Mouse (Mus musculus): ENCODE measurements at regions not wholly inside any gene's neighbourhood (a gene's known extent, or its start where the extent isn't known, plus 50 kb on each side); places are given as distances from the start of the nearest gene placed in this dataset.

- DNase-seq (ENCODE audit: low spot score in 2 of 2) = no peak
These were observed 470.2 kb upstream of the 5930422O12Rik start for GRCm38 (mm10) chr8:32958331-32958730.

- DNase-seq (ENCODE audit: low spot score in 2 of 2) = no peak
These were observed 469.7 kb upstream of the 5930422O12Rik start for GRCm38 (mm10) chr8:32958855-32959254.

- no peak for DNase-seq (ENCODE audit: low spot score in 2 of 2)
These were observed 469.0 kb upstream of the 5930422O12Rik start for GRCm38 (mm10) chr8:32959326-32960064.

- DNase-seq (ENCODE audit: low spot score in 2 of 2) = no peak
These were observed 438.3 kb upstream of the 5930422O12Rik start for GRCm38 (mm10) chr8:32990216-32990615.

GRCm38 (mm10) chr8:33003967-33004564 lies 424.4 kb upstream of the 5930422O12Rik start:
- no peak for DNase-seq (ENCODE audit: low spot score in 2 of 2)

GRCm38 (mm10) chr8:33004570-33004969 lies 423.9 kb upstream of the 5930422O12Rik start:
- peak in 1 of 2 experiments; percentile 30 for DNase-seq (ENCODE audit: low spot score in 2 of 2)

- no peak for DNase-seq (ENCODE audit: low spot score in 2 of 2)
These were observed 418.4 kb upstream of the 5930422O12Rik start for GRCm38 (mm10) chr8:33010106-33010505.

GRCm38 (mm10) chr8:33012784-33013183 lies 415.7 kb upstream of the 5930422O12Rik start:
- no peak for DNase-seq (ENCODE audit: low spot score in 2 of 2)

GRCm38 (mm10) chr8:33015861-33016260 lies 412.6 kb upstream of the 5930422O12Rik start:
- DNase-seq (ENCODE audit: low spot score in 2 of 2) = no peak

- no peak for DNase-seq (ENCODE audit: low spot score in 2 of 2)
These were observed 401.5 kb upstream of the 5930422O12Rik start for GRCm38 (mm10) chr8:33026973-33027372.

GRCm38 (mm10) chr8:33029453-33029852 lies 399.1 kb upstream of the 5930422O12Rik start:
- no peak for DNase-seq (ENCODE audit: low spot score in 2 of 2)

- no peak for DNase-seq (ENCODE audit: low spot score in 2 of 2)
These were observed 376.5 kb upstream of the 5930422O12Rik start for GRCm38 (mm10) chr8:33052017-33052416.

GRCm38 (mm10) chr8:33065566-33065965 lies 362.9 kb upstream of the 5930422O12Rik start:
- no peak for DNase-seq (ENCODE audit: low spot score in 2 of 2)

GRCm38 (mm10) chr8:33066168-33066567 lies 362.3 kb upstream of the 5930422O12Rik start:
- DNase-seq (ENCODE audit: low spot score in 2 of 2) = no peak

- no peak for DNase-seq (ENCODE audit: low spot score in 2 of 2)
These were observed 361.0 kb upstream of the 5930422O12Rik start for GRCm38 (mm10) chr8:33067453-33068039.

- DNase-seq (ENCODE audit: low spot score in 2 of 2) = no peak
These were observed 360.0 kb upstream of the 5930422O12Rik start for GRCm38 (mm10) chr8:33068468-33068867.

- DNase-seq (ENCODE audit: low spot score in 2 of 2) = no peak
These were observed 353.3 kb upstream of the 5930422O12Rik start for GRCm38 (mm10) chr8:33075186-33075585.

- no peak for DNase-seq (ENCODE audit: low spot score in 2 of 2)
These were observed 352.3 kb upstream of the 5930422O12Rik start for GRCm38 (mm10) chr8:33076253-33076652.

- no peak for DNase-seq (ENCODE audit: low spot score in 2 of 2)
These were observed 350.4 kb upstream of the 5930422O12Rik start for GRCm38 (mm10) chr8:33078125-33078524.

- no peak for DNase-seq (ENCODE audit: low spot score in 2 of 2)
These were observed 348.5 kb upstream of the 5930422O12Rik start for GRCm38 (mm10) chr8:33079867-33080585.

- no peak for DNase-seq (ENCODE audit: low spot score in 2 of 2)
These were observed 346.6 kb upstream of the 5930422O12Rik start for GRCm38 (mm10) chr8:33081941-33082340.

- DNase-seq (ENCODE audit: low spot score in 2 of 2) = no peak
These were observed 343.0 kb upstream of the 5930422O12Rik start for GRCm38 (mm10) chr8:33085461-33085860.

Data from layer of hippocampus, postnatal 10 days (tissue).